Mouse (Mus musculus) heart, adult 9 months (tissue): ENCODE results near the gene Prss48.

Experiments
- DNase-seq, 2 experiments: peaks; one replicate each; pipeline ENCODE4 v3.0.0; 2022; ENCODE audit warnings: low spot score in 2 of 2

The Prss48 gene

DNA sequence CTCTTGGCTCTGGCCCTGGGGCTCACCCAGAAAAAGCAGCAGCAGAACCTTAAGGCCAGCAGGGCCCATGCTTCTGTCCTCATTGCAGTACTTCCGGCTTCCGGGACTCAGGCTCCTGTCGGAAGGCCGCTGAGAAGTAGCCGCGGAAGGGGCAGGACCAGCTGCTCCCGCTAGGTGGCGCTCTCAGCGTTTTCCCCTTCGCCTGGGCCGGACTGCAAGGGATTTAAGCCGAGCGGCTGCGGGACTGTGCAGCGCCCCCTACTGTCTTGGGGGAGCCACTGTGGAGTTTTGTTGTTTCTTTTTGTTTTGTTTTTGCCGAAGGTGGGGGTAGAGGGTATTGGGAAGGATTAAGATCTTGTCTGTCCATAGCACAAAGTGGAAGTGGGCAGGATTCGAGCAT is at the start of gene Prss48:
Prss48 (minus strand) TSS at position 69 of the 400 bp plus-strand sequence.
- no peak for DNase-seq

DNA sequence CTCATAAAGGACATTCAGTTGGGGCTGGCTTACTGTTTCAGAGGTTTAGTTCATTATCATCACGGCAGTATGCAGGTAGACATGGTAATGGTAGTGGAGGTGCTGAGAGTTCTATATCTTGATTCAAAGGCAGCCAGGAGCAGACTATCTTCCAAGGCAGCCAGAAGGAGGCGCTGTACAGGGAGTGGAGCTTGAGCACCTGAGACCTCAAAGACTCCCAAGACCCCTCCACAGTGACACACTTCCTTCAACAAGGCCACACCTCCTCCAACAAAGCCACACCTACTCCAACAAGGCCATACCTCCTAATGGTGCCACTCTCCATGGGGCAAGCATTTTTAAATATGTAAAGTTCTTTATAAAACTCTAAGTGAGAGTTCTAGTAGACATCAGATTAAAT is 46.8 kb upstream of the Prss48 start:
- DNase-seq = no peak

DNA sequence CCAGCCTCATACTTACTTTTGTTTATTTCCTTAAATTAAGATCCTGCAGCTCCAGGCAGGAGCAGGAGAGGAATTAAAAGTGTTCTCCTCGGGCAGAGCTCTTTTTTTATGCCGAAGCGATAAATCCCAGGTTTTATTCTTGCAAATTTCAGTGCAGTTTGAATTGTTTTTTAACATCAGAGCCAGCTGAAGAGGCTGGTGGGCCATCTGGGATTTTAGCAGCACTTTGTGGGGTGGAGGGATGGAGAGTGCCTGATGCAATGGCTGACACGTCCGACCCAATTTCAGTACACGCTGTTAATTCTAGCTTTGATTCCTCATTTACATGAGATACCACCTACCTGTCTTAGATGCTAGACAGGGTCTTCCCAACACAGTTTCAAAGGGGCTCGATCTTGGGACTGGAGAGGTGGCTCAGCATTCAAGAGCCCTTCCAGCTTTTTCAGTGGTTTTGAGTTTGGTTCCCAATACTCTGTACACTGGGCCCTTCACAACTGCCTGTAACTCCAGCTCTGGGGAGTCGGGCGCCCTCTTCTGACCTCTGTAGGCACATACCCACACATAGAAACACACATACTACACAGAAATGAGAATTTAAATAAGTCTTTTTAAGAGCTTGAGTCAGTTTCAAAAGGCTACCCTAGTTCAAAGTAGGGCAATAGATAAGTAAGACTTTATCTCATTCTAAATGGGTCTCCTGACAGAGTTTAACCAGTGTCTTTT is 45.6 kb upstream of the Prss48 start:
- DNase-seq = no peak

DNA sequence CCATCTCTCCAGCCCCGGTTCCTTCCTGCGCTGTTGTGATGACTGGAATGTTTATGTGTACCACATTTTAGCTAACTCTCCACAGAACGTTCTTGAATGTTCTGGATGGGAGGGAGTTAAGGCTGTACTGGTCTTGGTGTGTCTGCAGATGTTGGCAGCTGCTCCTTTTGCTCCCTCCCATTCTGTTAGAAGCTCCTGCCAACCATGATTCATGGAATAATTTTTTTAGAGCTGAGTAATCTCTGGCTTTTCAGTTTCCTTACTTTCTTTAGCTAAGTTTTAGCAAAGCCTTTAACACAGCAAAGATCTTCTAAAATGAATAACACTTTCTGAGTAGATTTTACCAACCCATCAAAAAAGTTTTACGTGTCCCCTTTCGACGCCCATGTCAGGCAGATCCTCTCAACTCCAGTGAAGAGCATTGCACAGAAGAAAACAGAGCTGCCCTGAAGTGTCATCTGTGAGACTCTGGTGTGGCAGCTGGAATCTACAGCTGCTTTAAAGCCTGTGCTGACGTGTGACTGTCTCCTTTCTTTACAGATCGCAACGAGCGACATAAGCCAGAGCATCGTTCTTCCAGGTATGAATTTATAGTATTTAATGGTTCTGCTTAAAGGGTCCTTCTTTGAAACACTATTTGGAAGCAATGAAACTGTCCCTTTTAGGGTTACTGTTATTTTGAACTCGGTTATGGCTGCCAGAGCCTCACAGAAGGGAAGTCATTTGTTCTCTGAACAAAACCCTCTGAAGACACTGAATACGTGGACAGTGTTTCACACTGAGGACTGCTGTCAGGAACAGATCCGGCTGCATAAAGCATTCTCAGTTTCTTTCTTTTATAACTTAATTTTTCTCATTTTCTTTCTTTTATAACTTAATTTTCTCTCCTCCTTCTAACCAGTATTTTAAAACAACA is 38.3 kb upstream of the Prss48 start:
- DNase-seq = peak; percentile 61 to 70

DNA sequence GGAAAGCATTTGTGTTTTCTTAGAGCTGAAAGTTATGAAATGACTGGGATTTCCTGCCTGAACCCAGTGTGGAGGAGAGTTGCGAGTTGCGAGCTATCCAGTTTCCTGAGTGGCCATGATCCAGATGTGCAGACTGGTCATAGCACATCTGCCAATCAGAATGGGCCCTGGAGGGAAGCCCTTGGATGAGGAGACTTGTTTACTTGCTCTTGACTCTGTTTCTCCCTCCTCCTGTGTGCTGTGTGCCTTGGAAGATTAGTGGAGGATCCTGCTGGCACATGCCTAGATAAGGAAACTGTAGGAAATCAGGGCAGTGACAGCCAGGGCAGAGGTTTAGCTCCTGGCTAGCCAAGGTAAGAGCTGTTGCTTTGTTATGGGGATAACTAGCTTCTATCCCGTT is 36.4 kb upstream of the Prss48 start:
- DNase-seq = peak; percentile 78 to 80

DNA sequence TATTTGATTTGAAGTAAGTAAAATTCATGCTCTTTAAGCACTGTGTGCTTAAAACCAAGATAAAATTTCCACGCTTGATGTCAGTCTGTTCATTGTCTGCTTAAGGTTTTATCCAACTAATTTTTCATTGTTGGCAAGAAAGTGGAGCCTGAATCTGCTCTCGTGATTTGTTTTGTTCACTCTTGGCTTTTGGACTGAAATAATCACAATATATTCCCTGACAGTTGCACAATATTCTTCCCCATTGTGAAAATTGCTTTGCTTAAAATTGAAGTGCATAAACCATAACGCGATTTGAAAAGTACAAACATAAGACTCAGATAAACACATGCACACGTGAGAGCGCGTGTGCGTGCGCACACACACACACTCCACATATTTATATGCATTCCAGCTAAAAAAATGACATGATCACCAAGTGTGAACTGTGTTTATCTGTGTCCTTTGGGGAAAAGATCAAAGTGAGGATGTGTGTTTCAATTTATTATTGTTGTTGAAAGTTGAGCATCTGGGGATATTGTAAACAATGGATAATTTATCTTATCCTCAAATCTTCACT is 35.7 kb upstream of the Prss48 start:
- DNase-seq = peak in 1 of 2 experiments; percentile 14

DNA sequence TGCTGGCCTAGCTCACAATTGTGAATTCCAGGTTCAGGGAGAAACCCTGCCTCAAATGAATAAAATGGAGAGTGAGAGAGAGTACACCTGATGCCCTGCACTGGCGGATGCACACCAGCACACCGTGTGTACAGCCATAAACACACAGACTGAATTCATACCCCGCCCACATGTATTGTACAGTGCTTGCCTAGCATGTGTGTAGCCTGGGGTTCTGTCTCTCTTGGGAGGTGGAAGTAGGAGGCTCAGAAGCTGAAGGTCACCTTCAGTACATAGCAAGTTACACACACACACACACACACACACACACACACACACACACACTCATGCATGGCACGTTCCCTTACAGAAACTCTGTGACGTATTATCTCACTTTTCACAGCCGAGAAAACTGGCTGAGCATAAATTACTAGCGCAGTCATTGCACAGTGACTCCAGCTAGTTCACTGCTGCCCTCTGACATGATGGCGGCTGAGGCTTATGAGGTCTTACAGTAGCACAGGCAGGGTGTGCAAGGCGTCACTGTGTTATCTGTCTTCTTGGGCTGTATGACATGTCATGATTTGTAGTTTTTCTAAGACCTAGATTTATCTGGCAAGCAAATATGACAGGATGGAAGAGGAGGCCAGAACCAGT is 31.3 kb upstream of the Prss48 start:
- no peak for DNase-seq

DNA sequence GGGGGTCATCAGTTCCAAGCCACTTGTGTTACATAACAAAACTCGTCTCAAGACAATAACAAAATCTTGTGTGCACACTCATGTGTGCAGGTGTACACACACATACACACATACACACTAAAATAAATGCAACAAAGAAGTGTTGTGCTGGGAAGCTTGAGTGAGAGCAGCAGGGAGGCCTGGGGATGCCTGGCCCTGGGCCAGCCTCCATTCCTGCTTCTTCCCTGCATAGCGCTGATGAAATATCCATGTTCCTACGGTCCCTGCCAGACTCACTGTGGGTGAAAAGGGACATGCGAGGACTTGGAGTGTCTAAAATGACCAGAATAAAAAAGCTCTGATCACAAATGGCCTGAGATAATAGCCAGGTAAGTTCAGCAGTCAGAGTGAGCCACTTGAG is 28.3 kb upstream of the Prss48 start:
- DNase-seq = no peak

DNA sequence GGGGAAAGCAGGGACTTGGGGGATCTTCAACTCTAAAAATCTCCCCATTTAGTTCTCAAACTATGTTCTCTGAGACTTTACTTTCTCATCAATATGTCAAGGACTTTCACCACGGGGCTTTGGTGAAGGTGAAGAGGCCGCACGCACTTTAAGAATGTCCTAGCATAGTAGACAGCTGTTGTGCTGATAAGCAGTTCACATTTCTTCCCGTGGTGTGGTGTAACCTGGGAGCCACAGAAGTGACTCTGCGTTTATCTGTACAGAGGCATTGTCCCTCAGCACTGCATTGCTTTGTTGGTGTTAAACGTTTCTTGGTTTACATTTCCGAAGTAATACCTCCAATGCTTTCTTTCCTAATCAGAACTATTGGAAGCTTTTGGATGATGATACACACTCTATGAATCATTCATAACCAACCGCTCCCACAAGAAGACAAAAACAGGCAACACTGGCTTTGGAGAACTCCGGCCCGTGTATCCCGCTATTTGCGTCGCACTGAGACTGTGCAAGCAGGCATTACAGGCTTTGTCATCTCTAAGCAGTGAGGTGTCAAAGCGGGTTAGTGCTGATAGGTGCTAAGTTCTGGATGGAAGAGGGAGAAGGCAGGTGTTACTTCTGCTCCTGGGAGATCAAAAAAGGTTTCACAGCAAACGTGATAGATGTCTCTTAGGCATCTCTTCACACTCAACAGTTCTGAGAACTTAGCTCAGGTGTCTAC is 26.5 kb upstream of the Prss48 start:
- no peak for DNase-seq

DNA sequence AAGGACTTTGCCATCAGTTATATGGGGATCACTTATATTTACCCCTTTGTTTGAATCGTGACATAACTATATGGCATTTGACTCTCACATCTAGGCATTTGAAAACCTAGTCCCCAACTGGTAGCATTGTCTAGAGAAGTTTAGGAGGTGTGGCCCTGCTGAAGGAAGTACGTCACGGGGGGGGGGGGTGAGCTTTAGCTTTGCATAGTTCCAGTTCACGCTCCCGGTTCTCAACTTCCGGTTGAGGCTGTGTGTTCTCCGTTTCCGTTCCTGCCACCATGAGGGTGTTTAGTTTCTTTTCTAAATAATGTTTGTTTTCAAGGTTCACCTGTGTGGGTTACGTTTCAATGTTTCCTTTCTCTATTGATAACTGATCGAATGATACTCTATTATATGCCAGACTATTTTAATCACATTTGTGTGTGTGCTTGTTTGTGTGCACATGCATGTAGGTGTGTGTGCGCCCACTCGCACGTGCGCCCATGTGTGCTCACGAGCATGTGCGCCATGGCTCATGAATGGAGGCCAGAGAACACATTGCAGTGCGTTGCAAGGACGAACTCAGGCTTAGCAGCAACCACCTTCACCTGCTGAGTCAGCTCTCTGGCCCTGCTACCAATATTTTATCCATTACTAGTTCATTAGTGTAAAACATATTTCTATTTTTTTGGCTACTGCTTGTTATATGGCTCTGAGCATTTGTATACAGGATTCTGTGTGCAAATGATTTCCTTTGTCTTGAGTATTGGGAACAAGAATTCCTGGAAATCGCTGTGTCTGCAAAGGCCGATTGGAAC is 23.2 kb upstream of the Prss48 start:
- no peak for DNase-seq

DNA sequence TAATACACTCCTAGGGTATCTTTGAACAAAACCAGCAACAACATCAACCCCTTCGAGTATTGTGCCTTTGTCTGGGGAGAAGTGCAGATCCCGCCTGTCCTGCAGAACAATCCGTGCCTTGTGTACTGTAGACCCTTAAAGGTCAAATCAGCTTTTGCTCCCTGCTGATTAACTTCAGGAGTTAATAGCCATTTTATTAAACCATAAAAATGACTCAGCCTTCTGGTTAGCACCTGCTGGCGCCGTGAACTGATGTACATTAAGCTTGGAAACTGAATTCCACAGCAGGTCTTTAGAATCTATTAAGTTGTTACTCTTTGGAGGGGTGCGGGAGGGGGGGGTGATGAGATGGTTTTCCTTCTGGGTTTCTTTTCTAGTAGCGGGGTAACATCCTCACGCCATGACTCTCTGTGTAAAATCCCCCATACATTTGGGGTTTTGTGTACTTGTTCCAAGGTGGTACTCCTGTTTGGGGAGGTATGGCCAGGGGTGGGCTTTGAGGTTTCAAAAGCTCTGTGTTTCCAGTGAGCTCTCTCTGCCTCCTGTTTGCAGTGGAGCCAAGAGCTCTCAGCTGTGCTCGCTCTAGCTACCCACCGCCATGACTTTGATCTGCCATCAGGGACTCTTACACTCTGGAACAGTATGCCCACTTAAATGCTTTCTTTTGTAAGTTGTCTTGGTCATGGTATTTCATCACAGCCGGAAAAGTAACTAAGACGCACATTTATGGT is 21.9 kb upstream of the Prss48 start:
- DNase-seq = no peak

DNA sequence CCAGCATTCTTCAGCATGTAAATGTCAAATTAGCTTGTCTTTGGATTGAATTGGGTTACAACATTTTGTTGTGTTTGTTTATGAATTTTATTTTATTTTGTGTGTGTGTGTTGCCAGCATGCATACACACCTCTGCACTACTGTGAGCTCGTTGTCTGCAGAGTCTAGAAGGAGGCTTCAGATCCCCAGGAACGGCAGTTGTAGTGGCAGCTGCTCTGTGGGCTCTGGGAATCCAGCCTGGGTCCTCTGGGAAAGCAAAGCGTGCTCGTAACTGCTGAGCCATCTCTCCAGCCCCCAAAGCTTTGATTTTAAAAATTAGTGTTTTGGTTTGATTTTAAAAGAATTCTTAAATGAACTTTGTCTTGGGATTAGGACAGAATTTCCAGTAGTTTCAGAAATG is 19.4 kb upstream of the Prss48 start:
- DNase-seq = no peak

DNA sequence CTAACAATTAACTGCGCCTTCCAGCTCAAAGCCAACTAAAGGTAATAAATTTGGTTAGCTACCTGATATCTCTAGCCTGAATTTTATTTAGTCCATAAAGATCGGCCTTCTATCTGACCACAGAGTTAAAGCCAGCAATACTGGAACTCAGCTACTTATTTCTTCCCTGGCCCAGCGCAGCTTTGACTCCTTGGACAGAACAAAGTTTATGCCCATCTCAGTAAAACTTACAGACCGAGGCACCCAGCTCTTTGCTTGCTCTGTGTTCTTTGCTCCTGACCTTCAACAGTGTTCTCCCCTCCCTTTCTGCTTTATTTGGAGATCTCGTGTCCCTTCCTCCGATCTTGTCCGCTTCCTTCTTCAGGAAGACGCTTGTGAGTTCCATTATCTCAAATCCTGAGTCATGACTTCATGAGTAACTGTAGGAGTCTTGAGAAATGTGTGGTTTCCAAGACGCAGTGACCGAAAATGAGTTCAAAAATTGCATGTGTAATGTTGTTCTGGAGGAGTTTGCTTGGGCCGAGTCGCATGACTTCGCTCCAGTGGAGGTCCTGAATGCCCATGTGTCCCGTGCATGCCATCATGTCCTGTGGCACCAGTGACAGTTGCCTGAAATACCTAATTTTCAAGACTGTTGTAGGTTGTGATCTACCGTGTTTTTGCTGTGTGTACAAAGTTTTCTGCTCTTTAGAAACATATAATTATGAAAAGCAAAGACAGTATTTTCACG is 18.8 kb upstream of the Prss48 start:
- DNase-seq = no peak

DNA sequence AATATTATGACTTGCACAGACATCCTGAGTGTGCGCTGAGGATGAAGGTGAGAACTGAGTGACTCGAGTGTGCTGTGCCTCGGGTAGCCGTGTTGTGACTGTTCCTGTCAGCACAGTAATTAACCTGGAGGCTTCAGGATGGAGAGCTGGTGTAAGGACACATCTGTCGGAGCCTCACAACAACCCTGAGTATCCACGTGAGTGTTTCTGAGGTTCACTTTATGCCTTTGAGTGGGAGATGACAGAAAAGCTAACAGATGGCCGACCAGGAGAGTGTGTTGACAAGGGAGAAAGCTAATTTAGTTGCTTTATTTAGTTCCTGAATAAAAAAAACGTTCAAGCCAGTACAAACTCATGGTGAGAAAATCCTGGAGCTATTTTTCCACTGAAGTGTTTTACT is 15.2 kb upstream of the Prss48 start:
- no peak for DNase-seq

DNA sequence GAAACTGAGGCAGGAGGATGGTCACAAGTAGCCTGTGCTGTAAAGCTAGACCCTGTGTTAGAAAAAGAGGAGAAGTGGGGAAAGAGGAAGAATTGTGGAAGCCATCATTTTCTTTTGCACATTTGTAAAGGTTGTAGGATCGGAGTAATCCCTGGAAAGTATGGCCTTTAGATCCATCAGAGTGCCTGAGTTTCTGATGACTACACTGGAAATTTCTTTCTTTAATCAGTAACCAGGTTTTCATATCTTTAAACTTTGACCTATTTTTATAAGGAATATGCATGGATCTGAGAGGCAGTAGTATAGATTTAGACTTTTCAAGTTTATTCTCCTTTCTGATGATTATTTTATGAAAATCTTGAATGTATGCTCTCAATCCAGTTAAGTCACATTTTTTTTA is 14.7 kb upstream of the Prss48 start:
- DNase-seq = no peak

DNA sequence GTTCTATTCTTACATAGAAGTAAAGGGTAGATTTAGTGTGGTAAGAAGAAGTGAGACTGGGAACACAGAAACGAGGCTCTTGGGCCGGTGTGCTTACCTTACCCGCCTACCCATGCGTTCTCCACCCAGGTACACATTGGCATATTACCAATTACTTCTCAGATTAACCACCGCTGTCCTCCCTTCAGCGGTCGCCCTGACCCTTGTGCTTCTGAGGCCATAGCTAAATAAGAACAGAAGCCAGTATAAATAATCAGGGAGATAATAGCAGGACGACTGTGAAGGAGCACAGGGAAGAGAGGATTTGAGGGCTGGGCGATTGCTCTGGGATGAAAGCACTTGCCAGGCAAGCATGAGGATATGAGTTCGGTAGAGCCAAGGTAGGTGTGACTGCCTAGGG is 11.5 kb upstream of the Prss48 start:
- DNase-seq = no peak

DNA sequence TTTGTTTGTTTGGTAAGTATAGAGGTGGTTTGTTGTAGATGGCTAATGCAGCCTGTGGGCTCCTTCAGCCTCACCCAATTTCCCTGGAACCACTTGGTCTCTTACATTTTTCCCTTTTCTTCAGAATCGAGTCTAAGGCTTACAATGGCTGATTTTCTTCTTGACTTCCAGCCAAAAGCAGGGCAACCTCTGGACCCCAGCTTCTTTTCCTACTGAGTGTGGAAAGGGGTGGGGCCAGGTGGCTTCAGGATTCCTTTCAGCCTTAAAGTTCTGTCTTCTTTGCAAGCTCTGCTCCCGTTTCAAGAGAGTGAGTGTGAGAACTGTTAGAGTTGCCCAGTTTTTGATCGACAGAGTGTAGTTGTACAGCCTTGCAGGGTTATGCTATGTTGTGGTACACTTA is 9.5 kb upstream of the Prss48 start:
- no peak for DNase-seq

DNA sequence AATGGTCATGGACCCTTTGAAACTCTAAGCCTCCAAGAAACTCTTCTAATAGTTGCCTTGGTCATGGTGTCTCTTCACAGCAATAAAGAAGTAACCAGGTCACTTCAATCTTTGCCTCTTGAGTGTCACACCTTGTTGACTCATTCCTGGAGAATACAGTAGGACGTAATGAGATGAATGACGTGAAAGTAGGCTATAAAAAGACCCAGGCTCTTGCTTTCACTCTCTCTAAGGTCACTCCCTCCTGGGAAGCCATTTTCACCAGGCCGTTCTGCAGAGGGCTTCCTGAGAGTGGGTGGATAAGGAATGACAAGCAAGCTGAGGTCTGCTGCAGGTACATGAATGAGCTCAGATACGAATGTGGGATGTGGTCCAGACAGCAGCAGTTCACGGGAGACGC is 9.1 kb upstream of the Prss48 start:
- no peak for DNase-seq

DNA sequence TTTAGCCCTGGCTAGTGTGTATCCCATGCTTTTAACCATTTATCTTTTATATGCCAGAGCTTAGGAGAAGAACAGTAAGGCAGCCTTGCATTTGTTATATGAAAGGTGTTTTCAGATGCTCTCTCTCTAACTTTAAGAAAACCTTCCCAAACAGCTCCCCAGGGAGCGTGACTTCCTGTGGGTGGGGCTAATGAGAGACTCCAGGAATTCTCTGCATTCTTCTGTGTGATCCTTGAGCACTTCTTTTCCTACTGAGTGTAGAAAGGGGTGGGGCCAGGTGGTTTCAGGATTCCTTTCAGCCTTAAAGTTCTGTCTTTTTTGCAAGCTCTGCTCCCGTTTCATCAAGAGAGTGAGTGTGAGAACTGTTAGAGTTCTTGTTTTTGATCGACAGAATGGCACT is 8.3 kb upstream of the Prss48 start:
- no peak for DNase-seq

DNA sequence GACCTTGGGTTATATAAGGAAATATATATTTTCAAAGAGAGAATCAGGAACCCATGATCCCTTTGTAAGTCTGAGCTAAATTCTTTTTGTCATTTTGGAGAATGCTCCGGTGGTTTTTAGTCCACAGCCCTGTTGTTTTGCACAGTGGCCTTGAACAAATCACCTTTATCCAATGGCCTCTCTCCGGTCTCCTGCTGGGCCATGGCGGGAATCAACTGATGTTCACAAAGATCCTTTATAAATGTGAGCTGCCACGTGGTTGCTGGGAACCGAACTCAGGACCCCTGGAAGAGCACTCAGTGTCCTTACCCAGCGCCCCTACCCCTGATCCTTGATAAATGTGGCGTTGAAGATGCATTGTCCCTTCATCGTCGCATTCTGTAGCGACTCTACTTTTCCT is 2.5 kb upstream of the Prss48 start:
- no peak for DNase-seq
